Mouse (Mus musculus): ENCODE measurements around the gene Blmh. TPM values are rescaled to one million over a fixed set of nuclear protein-coding genes. Genes with fewer than 3 reads are reported as not detected.
"Not testable (repeated sequence)": the region's sequence is repeated elsewhere in the genome, so short reads cannot be mapped to it uniquely, and the experiment has no call there.

The Blmh gene
- total RNA-seq, 2 experiments from 2014 or later = 54.8 to 64.8 TPM

GRCm38 (mm10) chr11:76914366-76914765 lies 10.2 kb upstream of the Blmh start:
- intact Hi-C loops (cut with DNase I) = no loop called here
- DNase-seq = peak in 1 of 2 experiments; percentile 28

GRCm38 (mm10) chr11:76916539-76917229 lies 7.9 kb upstream of the Blmh start:
- no peak for DNase-seq
- intact Hi-C loops (cut with DNase I) = no loop called here

GRCm38 (mm10) chr11:76917230-76917548 lies 7.4 kb upstream of the Blmh start:
- no peak for DNase-seq
- intact Hi-C loops (cut with DNase I) = no loop called here

GRCm38 (mm10) chr11:76920607-76921006 lies 4.0 kb upstream of the Blmh start:
- no peak for DNase-seq
- intact Hi-C loops (cut with DNase I) = no loop called here

GRCm38 (mm10) chr11:76928586-76928985 lies 4.0 kb downstream of the Blmh start:
- intact Hi-C loops (cut with DNase I); DNase-seq: not testable (repeated sequence)

GRCm38 (mm10) chr11:76933209-76933608 lies 8.6 kb downstream of the Blmh start:
- intact Hi-C loops (cut with DNase I) = no loop called here
- DNase-seq = no peak

GRCm38 (mm10) chr11:76936578-76936977 lies 12.0 kb downstream of the Blmh start:
- intact Hi-C loops (cut with DNase I) = no loop called here
- no peak for DNase-seq

- no peak for DNase-seq
- intact Hi-C loops (cut with DNase I) = loop anchor here (2.0 kb wide), 1 partner anchor 48 kb away; no protein-coding TSS in a partner anchor
Observed at GRCm38 (mm10) chr11:76944839-76945238, 20.2 kb downstream of the Blmh start.

GRCm38 (mm10) chr11:76945386-76946202 lies 21.0 kb downstream of the Blmh start:
- peak; percentile 96 to 97 for DNase-seq
- intact Hi-C loops (cut with DNase I) = loop anchor here (2.0 kb wide), 1 partner anchor 49 kb away; no protein-coding TSS in a partner anchor

GRCm38 (mm10) chr11:76946203-76946585 lies 21.6 kb downstream of the Blmh start:
- no peak for DNase-seq
- intact Hi-C loops (cut with DNase I) = no loop called here

GRCm38 (mm10) chr11:76953536-76953935 lies 28.9 kb downstream of the Blmh start:
- intact Hi-C loops (cut with DNase I) = no loop called here

GRCm38 (mm10) chr11:76965703-76966102 lies 41.1 kb downstream of the Blmh start:
- DNase-seq = no peak
- intact Hi-C loops (cut with DNase I) = no loop called here

More at GRCm38 (mm10) chr11:76953536-76953935, 28.9 kb downstream of the Blmh start:
- DNase-seq = peak; percentile 12 to 17

GRCm38 (mm10) chr11:76970328-76970727 lies 45.7 kb downstream of the Blmh start:
- intact Hi-C loops (cut with DNase I) = no loop called here

GRCm38 (mm10) chr11:76974680-76975319 lies 50.2 kb downstream of the Blmh start:
- DNase-seq = peak; percentile 8 to 13
- intact Hi-C loops (cut with DNase I) = no loop called here

More at GRCm38 (mm10) chr11:76970328-76970727, 45.7 kb downstream of the Blmh start:
- DNase-seq = no peak

- DNase-seq = no peak
Observed at GRCm38 (mm10) chr11:76981570-76982141, 57.0 kb downstream of the Blmh start.

GRCm38 (mm10) chr11:76982415-76982814 lies 57.8 kb downstream of the Blmh start:
- intact Hi-C loops (cut with DNase I) = no loop called here
- no peak for DNase-seq

More at GRCm38 (mm10) chr11:76981570-76982141, 57.0 kb downstream of the Blmh start:
- intact Hi-C loops (cut with DNase I) = no loop called here

GRCm38 (mm10) chr11:76983641-76984040 lies 59.0 kb downstream of the Blmh start:
- DNase-seq = no peak
- intact Hi-C loops (cut with DNase I) = no loop called here

GRCm38 (mm10) chr11:76984173-76984572 lies 59.6 kb downstream of the Blmh start:
- no peak for DNase-seq
- intact Hi-C loops (cut with DNase I) = no loop called here

- no peak for DNase-seq
- intact Hi-C loops (cut with DNase I) = no loop called here
Observed at GRCm38 (mm10) chr11:76990839-76991238, 66.2 kb downstream of the Blmh start.

- DNase-seq = peak in 1 of 2 experiments; percentile 10
- intact Hi-C loops (cut with DNase I) = no loop called here
Observed at GRCm38 (mm10) chr11:76992886-76993285, 68.3 kb downstream of the Blmh start.

Data from heart, postnatal 10 days (tissue).